Mouse (Mus musculus) layer of hippocampus, postnatal 10 days (tissue): ENCODE measurements at regions not wholly inside any gene's neighbourhood (a gene's known extent, or its start where the extent isn't known, plus 50 kb on each side); places are given as distances from the start of the nearest gene placed in this dataset.
A peak's percentile ranks its signal among the peaks of the same experiment; 100 is the strongest.

Experiments used
- DNase-seq, 2 experiments: peaks; one replicate each; pipeline ENCODE4 v3.0.0; 2021; ENCODE audit warnings: low spot score in 2 of 2

GRCm38 (mm10) chrX:21293666-21294065, 118.2 kb upstream of the Gm21876 start:
- peak; percentile 18 to 19 for DNase-seq

- no peak for DNase-seq
Measured at GRCm38 (mm10) chrX:21295460-21295859, 120.0 kb upstream of the Gm21876 start.

- DNase-seq: no peak
Measured at GRCm38 (mm10) chrX:21297349-21297748, 121.9 kb upstream of the Gm21876 start.

- peak in 1 of 2 experiments; percentile 7 for DNase-seq
Measured at GRCm38 (mm10) chrX:21334499-21335032, 149.8 kb upstream of the Agtr2 start.

GRCm38 (mm10) chrX:21344397-21344796, 139.9 kb upstream of the Agtr2 start:
- no peak for DNase-seq

- DNase-seq: peak in 1 of 2 experiments; percentile 23
Measured at GRCm38 (mm10) chrX:21350503-21350902, 133.8 kb upstream of the Agtr2 start.

GRCm38 (mm10) chrX:21352350-21352749, 132.0 kb upstream of the Agtr2 start:
- DNase-seq: no peak

GRCm38 (mm10) chrX:21360771-21361667, 123.3 kb upstream of the Agtr2 start:
- DNase-seq: peak; percentile 38 to 53

- no peak for DNase-seq
Measured at GRCm38 (mm10) chrX:21385221-21385620, 99.1 kb upstream of the Agtr2 start.

GRCm38 (mm10) chrX:21389992-21390391, 94.4 kb upstream of the Agtr2 start:
- DNase-seq: no peak

- peak; percentile 2 to 10 for DNase-seq
Measured at GRCm38 (mm10) chrX:21393212-21393611, 91.1 kb upstream of the Agtr2 start.

- DNase-seq: peak in 1 of 2 experiments; percentile 10
Measured at GRCm38 (mm10) chrX:21424797-21425196, 59.5 kb upstream of the Agtr2 start.

GRCm38 (mm10) chrX:21428081-21428480, 56.3 kb upstream of the Agtr2 start:
- DNase-seq: no peak

GRCm38 (mm10) chrX:21433501-21433900, 50.8 kb upstream of the Agtr2 start:
- DNase-seq: no peak
